Mouse (Mus musculus): Measurements from ENCODE around the gene Nptx2. TPM values are rescaled to one million over a fixed set of nuclear protein-coding genes. Genes with fewer than 3 reads are reported as not detected.

Nptx2 gene
- total and polyA plus RNA-seq, 3 experiments, result not detected

DNA sequence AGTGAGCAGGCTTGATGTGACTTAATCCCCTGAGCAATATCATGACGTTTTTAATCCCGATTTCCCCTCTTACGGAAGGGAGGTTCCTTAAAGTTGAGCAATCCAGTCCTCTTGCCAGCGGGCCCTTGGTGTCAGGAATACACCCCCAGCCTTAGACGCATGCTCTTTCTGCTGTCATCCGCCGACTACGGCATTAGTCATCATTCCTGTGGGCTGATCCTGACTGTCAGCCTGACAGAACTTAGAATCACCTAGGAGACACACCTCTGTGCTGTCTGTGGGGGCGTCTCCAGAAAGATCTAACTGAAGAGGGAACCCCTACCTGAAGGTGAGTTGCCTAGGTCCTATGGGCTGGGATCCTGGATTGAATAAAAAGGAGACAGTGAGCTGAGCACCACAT is 49.1 kb downstream of the Nptx2 start:
- ATAC-seq (ENCODE audit: extremely low read depth, insufficient number of reproducible peaks, low FRiP score, poor library complexity, severe bottlenecking) (no peak), DNase-seq (ENCODE audit: low spot score) (no peak)
- TF ChIP-seq GATA2 (IDR thresholded peaks at IDR 0.05; ENCODE audit: borderline replicate concordance, low read depth, low read length) (no peak), POLR2AphosphoS5 (IDR thresholded peaks at IDR 0.05; ENCODE audit: insufficient replicate concordance, low read depth, low read length) (no peak), TAL1 (conservative IDR thresholded peaks at IDR 0.05; ENCODE audit: low read depth, low read length) (no peak), CTCF (IDR thresholded peaks at IDR 0.05; ENCODE audit: low read depth, low read length) (no peak), GATA1 (IDR thresholded peaks at IDR 0.05; ENCODE audit: borderline replicate concordance, low read length) (no peak)
- H3K4me1 ChIP-seq (ENCODE audit: insufficient read depth, low read depth, low read length), result no peaks in the 10 kb centered on the region
- H3K36me3 ChIP-seq (replicated peaks), result no peaks in the 10 kb centered on the region
- H3K4me3 ChIP-seq (ENCODE audit: low read depth, low read length), result no peak overlapping the region
- no peaks in the 10 kb centered on the region for H3K27me3 ChIP-seq (ENCODE audit: insufficient read depth, low read length)
- H3K9me3 ChIP-seq (replicated peaks), result peaks cover 58% of the 10 kb centered on the region

Other genes starting within 250 kb of the Nptx2 start
- not detected in 2 replicates for gene Baiap2l1, start 187.8 kb upstream of the Nptx2 start, total RNA-seq (2014; fragmentation: Nextera tagmentation)
- 0.11 TPM in 1 of 2 replicates, not detected in the other for gene Baiap2l1, start 187.8 kb upstream of the Nptx2 start, total RNA-seq (2017)
- gene Baiap2l1, start 187.8 kb upstream of the Nptx2 start, polyA plus RNA-seq (2012), result not detected in 2 replicates
- not detected in 2 replicates for gene Tmem130, start 215.9 kb downstream of the Nptx2 start, total RNA-seq (2014; fragmentation: Nextera tagmentation)
- not detected in 2 replicates for gene Tmem130, start 215.9 kb downstream of the Nptx2 start, total RNA-seq (2017)
- 0.03 TPM in 1 of 2 replicates, not detected in the other for gene Tmem130, start 215.9 kb downstream of the Nptx2 start, polyA plus RNA-seq (2012)
- 152 and 160 TPM in 2 replicates for gene Trrap, start 221.8 kb downstream of the Nptx2 start, total RNA-seq (2014; fragmentation: Nextera tagmentation)
- gene Trrap, start 221.8 kb downstream of the Nptx2 start, total RNA-seq (2017), result 41.2 and 42.9 TPM in 2 replicates
- 34.4 and 49.8 TPM in 2 replicates for gene Trrap, start 221.8 kb downstream of the Nptx2 start, polyA plus RNA-seq (2012)